Mouse (Mus musculus) lung, postnatal 0 days (tissue): ENCODE measurements at regions not wholly inside any gene's neighbourhood (a gene's known extent, or its start where the extent isn't known, plus 50 kb on each side); places are given as distances from the start of the nearest gene placed in this dataset.
A peak's percentile ranks its signal among the peaks of the same experiment; 100 is the strongest.
"Not testable (repeated sequence)": the region's sequence is repeated elsewhere in the genome, so short reads cannot be mapped to it uniquely, and the experiment has no call there.

Experiments used
- ATAC-seq: fragments of 200-750 bp; cut with Nextera tagmentation; 2 replicates; pipeline ENCODE4 v1.8.0; 2017; ENCODE audit warnings: moderate library complexity
- DNase-seq: peaks from one replicate; pipeline ENCODE4 v3.0.0-alpha.2; 2016; ENCODE audit warnings: low spot score
- H3K27ac ChIP-seq: fragments of 300-500 bp; sonication (generic); 2 replicates; pipeline ENCODE4 v1.5.1; 2014; ENCODE audit warnings: antibody characterized with exemption, mild to moderate bottlenecking, low read length, mixed read lengths
- H3K27me3 ChIP-seq: fragments of 300-500 bp; sonication (generic); replicated peaks from 2 replicates; pipeline ENCODE4 v1.6.1; 2014; ENCODE audit warnings: low read length, mixed read lengths; ENCODE audit not compliant: insufficient read depth
- H3K36me3 ChIP-seq: fragments of 300-500 bp; sonication (generic); 2 replicates; pipeline ENCODE4 v1.6.1; 2014; ENCODE audit warnings: low read length, mixed read lengths; ENCODE audit not compliant: insufficient read depth
- H3K4me1 ChIP-seq: fragments of 300-500 bp; sonication (generic); 2 replicates; pipeline ENCODE4 v1.6.1; 2014; ENCODE audit warnings: antibody characterized with exemption, low read depth, low read length, mixed read lengths; ENCODE audit not compliant: insufficient read depth
- H3K4me2 ChIP-seq: fragments of 300-500 bp; sonication (generic); replicated peaks from 2 replicates; pipeline ENCODE4 v1.6.1; 2014; ENCODE audit warnings: low read depth, mild to moderate bottlenecking, low read length, moderate library complexity, mixed read lengths
- H3K4me3 ChIP-seq: fragments of 300-500 bp; sonication (generic); 2 replicates; pipeline ENCODE4 v1.5.1; 2014; ENCODE audit warnings: low read depth, low read length
- H3K9ac ChIP-seq: fragments of 300-500 bp; sonication (generic); replicated peaks from 2 replicates; pipeline ENCODE4 v1.6.1; 2014; ENCODE audit warnings: low read depth, mild to moderate bottlenecking
- H3K9me3 ChIP-seq: fragments of 300-500 bp; sonication (generic); 2 replicates; pipeline ENCODE4 v1.6.1; 2016; ENCODE audit warnings: low read length, mixed read lengths
- CTCF ChIP-seq: IDR thresholded peaks from 2 replicates; pipeline ENCODE4 v1.5.1; 2016; ENCODE audit warnings: antibody characterized with exemption, mild to moderate bottlenecking
- EP300 ChIP-seq: IDR thresholded peaks from 2 replicates; pipeline ENCODE4 v1.6.1; 2016; ENCODE audit warnings: antibody characterized with exemption, mild to moderate bottlenecking, control low read depth
- WGBS: fragments of 180-500 bp; shearing (Covaris S2); extraction: QIAGEN DNeasy Blood & Tissue Kit; methylation state at CpG from one replicate; pipeline ENCODE4 v1.1.7; 2014; 5-methylcytosine and 5-hydroxymethylcytosine counted together

DNA sequence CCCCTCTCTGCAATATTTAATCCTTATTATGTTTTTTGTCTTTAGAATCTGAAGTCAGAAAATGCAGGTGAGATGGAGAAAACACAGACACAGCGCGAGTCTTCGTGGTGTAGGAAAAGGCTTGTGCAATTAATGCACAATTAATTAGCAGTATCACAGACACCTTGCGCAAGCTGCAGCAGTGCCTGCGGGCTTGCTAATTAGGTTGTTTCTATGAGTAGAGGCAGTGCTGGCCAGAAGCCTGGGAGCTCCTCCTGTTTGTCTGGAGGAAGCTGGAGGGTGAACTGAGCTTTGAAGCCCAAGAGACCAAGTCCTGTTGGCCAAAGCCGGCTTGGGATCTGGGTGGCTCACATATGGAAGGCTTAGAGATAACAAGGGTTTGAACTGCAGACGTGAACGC lies 135.9 kb upstream of the Ubl3 start:
- no peak for ATAC-seq
- DNase-seq: no peak

DNA sequence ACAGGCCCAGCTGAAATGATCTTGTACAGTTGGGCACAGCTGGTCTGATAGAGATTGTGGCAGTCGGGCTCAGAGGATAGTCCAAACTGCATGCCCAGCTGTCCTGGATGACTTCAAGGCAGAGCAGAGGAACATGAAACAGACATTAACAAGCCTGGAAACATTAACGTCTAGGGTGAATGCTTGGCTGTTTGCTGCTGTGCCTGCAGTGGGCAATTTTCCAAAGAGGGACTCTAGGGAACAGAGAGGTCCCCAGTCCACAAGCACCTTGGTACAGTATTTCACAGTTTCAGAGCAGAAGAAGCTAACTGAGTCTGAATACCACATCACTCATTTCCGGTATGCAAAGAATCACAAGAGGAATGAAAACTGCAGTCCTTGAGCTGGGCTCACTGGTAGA lies 135.2 kb upstream of the Ubl3 start:
- Histone ChIP-seq H3K36me3 (no peaks in the 10 kb centered on the region), H3K27ac (no peak overlapping the region), H3K9ac (no peak overlapping the region), H3K27me3 (no peaks in the 10 kb centered on the region), H3K4me3 (no peak overlapping the region), H3K9me3 (no peaks in the 10 kb centered on the region), H3K4me2 (no peak overlapping the region), H3K4me1 (peaks cover 5% of the 10 kb centered on the region; the same call in 1 of the 2 replicates)
- WGBS: 29% methylated on average over 3 of the region's 3 CpGs
- TF ChIP-seq EP300 (no peak), CTCF (no peak)
- DNase-seq: no peak
- ATAC-seq: no peak

More for the DNA sequence above, 135.9 kb upstream of the Ubl3 start:
- H3K36me3 ChIP-seq: no peaks in the 10 kb centered on the region
- no peak overlapping the region for H3K4me2 ChIP-seq
- no peak overlapping the region for H3K4me3 ChIP-seq
- H3K9ac ChIP-seq: no peak overlapping the region
- H3K27ac ChIP-seq: no peak overlapping the region
- peaks cover 5% of the 10 kb centered on the region; the same call in 1 of the 2 replicates for H3K4me1 ChIP-seq
- no peak for TF ChIP-seq EP300
- no peak for TF ChIP-seq CTCF
- no peaks in the 10 kb centered on the region for H3K9me3 ChIP-seq
- H3K27me3 ChIP-seq: no peaks in the 10 kb centered on the region
- WGBS: 69% methylated on average over 8 of the region's 8 CpGs

GRCm38 (mm10) chr5:148684216-148684615 lies 131.6 kb upstream of the Ubl3 start:
- Histone ChIP-seq H3K27ac (no peak overlapping the region), H3K9me3 (no peaks in the 10 kb centered on the region), H3K9ac (no peak overlapping the region), H3K27me3 (no peaks in the 10 kb centered on the region), H3K4me3 (no peak overlapping the region), H3K4me2 (0 out of 2 replicates have a peak overlapping the region, but pooled peaks have one; percentile 19), H3K36me3 (no peaks in the 10 kb centered on the region), H3K4me1 (no peaks in the 10 kb centered on the region)
- DNase-seq (peak; percentile 65), ATAC-seq (peak; percentile 37)
- TF ChIP-seq EP300: no peak
- WGBS: 29% methylated on average over 11 of the region's 11 CpGs

DNA sequence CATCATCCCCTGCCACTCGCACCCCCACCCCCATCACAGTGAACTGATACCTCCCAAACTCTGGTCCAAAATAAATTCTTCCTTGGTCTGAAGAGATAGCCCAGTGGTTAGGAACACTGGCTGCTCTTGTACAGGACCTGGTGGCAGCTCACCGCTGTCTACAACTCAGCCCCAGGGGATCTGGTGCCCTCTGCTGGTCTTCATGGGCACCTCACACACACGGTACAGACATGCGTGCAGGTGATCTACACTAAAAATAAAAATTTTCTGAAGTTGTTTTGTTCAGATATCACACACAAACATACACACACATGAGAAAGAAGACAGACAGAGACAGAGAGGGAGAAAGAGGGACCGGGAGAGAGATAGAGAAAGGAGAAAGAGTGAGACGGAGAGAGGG lies 130.0 kb upstream of the Ubl3 start:
- DNase-seq (no peak), ATAC-seq (no peak)
- Histone ChIP-seq H3K27ac (no peak overlapping the region), H3K27me3 (no peaks in the 10 kb centered on the region), H3K36me3 (no peaks in the 10 kb centered on the region), H3K4me3 (no peak overlapping the region), H3K9ac (no peak overlapping the region), H3K9me3 (no peaks in the 10 kb centered on the region), H3K4me2 (no peak overlapping the region), H3K4me1 (no peaks in the 10 kb centered on the region)
- 96% methylated on average over 6 of the region's 6 CpGs for WGBS
- TF ChIP-seq CTCF (0 out of 2 replicates have a peak, but pooled peaks have one; percentile 13), EP300 (no peak)

DNA sequence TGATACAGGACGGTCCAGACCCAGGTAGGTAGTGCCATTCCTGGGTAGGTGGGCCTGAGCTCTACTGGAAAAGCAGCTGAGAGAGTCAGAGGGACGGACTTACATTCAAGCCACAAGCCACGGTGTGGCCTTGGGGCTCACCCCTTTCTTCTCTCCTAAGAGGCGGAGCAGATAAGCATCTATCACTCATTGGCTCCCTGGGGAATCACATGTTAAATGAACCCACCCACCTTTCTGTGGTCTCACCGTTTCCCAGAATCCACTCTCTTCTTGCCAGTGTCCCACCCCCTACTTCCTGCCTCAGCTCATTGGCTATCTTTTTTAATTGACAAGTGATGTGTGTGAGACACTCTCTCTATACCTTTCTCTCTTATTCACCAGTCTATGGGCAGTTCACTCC lies 127.8 kb upstream of the Ubl3 start:
- Histone ChIP-seq H3K36me3 (no peaks in the 10 kb centered on the region), H3K4me3 (no peak overlapping the region), H3K4me2 (no peak overlapping the region), H3K27ac (no peak overlapping the region), H3K4me1 (no peaks in the 10 kb centered on the region), H3K9ac (no peak overlapping the region), H3K27me3 (no peaks in the 10 kb centered on the region), H3K9me3 (no peaks in the 10 kb centered on the region)
- 83% methylated on average over 5 of the region's 5 CpGs for WGBS
- no peak for ATAC-seq
- no peak for DNase-seq
- TF ChIP-seq CTCF: no peak
- TF ChIP-seq EP300: no peak

DNA sequence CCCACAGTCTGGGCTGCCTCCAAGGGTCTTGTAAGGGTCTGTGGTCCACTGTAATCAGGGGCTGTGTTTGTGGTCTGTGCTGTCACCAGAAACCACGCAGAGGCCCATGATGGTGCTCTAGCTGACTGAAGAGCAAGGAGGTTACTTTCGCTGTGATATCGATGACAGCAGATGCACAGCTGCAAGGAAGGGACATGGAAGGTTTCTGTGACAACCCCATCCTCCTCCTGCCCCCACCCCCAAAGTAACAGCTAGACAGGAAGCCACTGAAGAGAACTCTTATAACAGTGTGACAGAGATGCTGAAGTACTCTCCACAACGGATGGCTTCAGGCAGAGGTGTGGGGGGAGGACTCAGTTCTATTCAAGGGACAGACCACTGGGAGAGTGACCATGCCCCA lies 127.0 kb upstream of the Ubl3 start:
- H3K4me1 ChIP-seq: no peaks in the 10 kb centered on the region
- WGBS: 85% methylated on average over 4 of the region's 4 CpGs
- no peaks in the 10 kb centered on the region for H3K27me3 ChIP-seq
- H3K4me3 ChIP-seq: no peak overlapping the region
- no peaks in the 10 kb centered on the region for H3K36me3 ChIP-seq
- ATAC-seq (no peak), DNase-seq (no peak)
- H3K9me3 ChIP-seq: no peaks in the 10 kb centered on the region
- H3K27ac ChIP-seq: no peak overlapping the region
- no peak for TF ChIP-seq CTCF
- no peak for TF ChIP-seq EP300
- no peak overlapping the region for H3K9ac ChIP-seq
- no peak overlapping the region for H3K4me2 ChIP-seq

DNA sequence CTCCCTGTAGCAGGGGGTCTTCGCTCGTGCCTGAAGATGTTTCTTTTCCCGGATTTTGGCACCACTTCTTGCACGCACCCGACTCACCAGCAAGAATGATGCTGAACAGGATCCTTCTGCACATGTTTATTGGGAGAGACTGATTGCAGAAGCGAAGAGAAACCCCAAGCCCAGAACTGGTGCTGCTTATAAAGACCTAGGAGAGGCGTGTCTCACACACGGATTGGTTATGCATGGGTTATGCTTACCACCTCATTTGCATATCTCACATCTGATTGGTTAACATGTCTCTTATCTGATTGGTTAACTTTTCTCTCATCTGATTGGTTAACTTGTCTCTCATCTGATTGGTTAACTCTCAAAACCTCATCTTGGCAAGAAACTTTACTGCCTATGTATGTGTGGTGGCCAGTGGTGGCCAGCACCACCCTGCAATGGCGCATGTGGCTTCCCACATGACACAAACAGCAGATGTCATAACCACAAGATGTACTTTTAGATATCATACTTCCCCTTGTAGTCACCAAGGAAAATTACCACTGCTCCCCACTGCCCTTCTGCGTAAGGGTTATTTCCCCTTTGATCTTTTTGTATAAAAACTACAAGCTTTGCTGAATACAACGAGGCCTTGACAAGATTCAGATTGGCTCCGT lies 125.8 kb upstream of the Ubl3 start:
- H3K4me2 ChIP-seq, H3K9me3 ChIP-seq, H3K4me3 ChIP-seq, ATAC-seq, H3K4me1 ChIP-seq, H3K27me3 ChIP-seq, H3K27ac ChIP-seq, DNase-seq, H3K9ac ChIP-seq, H3K36me3 ChIP-seq: not testable (repeated sequence)
- 88% methylated on average over 12 of the region's 12 CpGs for WGBS
